Mouse (Mus musculus) frontal cortex, postnatal 10 days (tissue): ENCODE measurements around the gene Fam193b.

Experiments
- DNase-seq, 2 experiments: peaks; one replicate each; pipeline ENCODE4 v3.0.0; 2022; ENCODE audit warnings: low spot score in 2 of 2, mixed read lengths in 1 of 2

Fam193b gene

DNA sequence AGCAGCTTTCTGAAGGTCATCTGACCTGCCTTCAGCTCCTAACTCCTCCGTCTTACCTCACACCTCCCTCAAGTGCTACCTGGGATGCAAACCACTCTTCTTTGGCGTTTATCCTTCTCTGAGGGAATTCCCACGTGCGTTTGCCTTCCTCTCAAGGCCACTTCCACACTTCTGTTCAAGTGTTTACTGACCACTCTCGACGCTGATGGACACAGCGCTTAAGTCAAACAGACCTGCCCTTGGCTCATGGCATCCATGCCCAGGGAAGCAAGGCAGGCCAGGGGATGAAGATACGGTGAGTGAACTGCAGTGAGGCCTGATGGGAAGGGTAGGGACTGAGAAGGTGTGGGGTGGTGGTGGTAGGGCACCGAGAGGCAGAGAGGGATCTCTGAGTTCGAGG, 70.3 kb downstream of the Fam193b start:
- no peak for DNase-seq

- DNase-seq, result no peak
Observed at GRCm38 (mm10) chr13:55498906-55499305, 72.0 kb downstream of the Fam193b start.

DNA sequence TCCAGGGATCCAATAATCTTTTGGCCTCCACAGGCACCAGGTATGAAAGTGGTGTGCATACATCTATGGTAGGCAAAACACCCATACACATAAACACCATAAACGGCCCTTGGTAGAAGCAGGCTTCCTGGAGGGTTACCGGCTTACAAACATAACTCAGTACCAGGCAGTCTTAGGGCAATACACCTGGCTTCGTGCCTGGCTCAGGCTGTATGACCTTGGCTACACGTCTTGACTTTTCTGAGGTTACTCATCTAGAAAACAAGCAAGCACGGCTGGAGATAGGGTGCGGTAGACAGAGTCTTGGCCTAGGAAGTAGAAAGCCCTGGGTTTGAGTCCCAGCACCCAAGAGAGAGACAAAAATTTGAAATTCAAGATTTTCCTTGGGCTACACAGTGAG, 74.3 kb downstream of the Fam193b start:
- no peak for DNase-seq

DNA sequence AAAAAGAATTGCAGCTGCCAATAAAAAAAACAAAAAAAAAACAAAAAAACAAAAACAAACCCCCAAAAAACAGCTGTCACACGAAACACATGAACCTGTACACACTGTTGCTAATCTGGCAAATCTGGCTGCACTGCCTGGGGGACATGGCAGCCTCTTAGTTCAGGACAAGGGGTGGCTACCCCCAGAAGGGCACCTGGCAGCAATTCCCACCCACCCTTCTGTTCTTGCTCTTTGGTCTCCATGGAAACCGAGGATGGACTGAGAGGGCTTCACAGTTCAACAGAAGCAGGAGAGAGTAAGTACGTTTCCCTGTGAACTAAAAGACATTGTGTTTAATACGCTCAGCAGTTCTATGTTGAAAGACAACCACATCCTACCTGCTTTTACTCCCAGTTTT, 75.2 kb downstream of the Fam193b start:
- DNase-seq, result no peak

GRCm38 (mm10) chr13:55494883-55495621, 75.9 kb downstream of the Fam193b start:
- DNase-seq, result no peak

DNA sequence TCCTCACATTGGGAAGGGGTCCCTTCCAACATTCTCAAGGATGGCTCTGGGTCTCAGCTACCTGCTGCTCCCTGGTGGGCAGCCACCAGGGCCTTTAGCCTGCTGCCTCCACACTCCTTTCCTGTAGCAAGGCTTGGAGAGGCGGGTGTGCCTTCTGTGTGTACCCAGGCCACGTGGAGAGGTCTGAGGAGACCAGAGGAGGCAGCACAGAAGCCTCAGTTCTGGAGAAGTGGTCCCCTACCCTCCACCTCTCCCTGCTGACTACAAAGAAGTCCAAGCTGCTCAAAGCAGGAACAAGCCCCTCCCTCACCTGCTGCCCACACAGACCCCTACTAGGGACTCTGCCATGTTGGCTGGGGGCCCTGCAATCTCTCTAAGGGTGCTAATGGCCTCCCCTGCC, 76.7 kb downstream of the Fam193b start:
- no peak for DNase-seq
